Mouse (Mus musculus): ENCODE measurements around the gene Tia1.

Tia1 gene

DNA sequence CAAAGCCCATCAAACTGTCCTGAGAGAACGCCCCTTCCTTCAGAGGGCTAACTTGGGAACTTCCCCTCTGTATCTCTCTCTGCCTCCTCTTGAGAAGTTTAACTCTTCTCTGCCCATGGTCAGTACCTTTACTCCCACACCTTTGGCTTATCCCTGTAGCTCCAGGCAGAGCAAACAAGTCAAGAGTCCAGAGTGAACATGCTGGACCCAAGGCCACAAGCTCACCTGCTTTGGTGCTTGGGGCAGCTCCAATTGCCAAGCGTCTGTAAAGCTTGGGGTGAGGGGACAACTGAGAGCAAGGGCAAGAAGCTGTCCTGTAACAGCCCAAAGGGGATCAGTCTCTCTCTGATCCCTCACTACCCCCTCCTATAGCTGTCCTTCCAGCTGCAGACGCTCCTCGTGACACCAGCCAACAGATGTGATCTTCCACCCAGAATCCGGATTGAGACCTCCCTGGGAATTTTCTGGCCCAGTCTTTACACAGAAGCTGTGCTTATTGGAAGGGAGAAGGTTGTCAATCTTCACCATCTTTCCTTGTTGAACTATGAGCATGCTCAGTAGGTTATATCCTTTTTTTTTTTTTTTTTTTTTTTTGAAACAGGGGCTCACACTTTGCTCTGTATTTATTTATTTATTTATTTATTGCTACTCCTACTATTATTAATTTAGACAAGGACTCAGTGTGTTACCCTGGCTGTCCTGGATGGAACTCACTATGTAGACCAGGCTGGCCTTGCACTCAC lies 18.5 kb upstream of the Tia1 start:
- no peak for DNase-seq (ENCODE audit: low read depth in 2 of 2, low spot score in 2 of 2)

DNA sequence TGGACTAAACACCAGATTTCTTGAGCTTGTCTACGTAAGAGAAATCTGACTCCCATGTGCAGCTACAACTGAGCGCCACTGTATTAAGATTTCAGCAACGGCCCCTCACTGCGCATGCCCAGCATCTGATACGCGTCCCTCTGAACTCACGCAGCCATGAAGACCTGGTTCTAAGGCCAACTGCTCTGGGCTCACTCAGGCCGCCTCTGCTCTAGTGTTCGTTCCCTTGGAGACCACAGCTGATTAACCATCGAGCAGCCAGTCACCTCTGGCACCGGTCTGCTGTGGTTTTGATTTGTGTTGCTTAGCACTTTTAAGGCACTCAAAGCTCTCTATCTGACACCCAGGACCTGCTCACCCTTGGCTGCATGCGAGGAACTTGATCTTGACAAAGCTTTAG lies 16.7 kb upstream of the Tia1 start:
- DNase-seq (ENCODE audit: low read depth in 2 of 2, low spot score in 2 of 2): no peak

GRCm38 (mm10) chr6:86388461-86388860 lies 15.6 kb upstream of the Tia1 start:
- DNase-seq (ENCODE audit: low read depth in 2 of 2, low spot score in 2 of 2): no peak

- DNase-seq (ENCODE audit: low read depth in 2 of 2, low spot score in 2 of 2): no peak
Observed at GRCm38 (mm10) chr6:86391326-86391725, 12.7 kb upstream of the Tia1 start.

GRCm38 (mm10) chr6:86393187-86393586 lies 10.8 kb upstream of the Tia1 start:
- DNase-seq (ENCODE audit: low read depth in 2 of 2, low spot score in 2 of 2): no peak

DNA sequence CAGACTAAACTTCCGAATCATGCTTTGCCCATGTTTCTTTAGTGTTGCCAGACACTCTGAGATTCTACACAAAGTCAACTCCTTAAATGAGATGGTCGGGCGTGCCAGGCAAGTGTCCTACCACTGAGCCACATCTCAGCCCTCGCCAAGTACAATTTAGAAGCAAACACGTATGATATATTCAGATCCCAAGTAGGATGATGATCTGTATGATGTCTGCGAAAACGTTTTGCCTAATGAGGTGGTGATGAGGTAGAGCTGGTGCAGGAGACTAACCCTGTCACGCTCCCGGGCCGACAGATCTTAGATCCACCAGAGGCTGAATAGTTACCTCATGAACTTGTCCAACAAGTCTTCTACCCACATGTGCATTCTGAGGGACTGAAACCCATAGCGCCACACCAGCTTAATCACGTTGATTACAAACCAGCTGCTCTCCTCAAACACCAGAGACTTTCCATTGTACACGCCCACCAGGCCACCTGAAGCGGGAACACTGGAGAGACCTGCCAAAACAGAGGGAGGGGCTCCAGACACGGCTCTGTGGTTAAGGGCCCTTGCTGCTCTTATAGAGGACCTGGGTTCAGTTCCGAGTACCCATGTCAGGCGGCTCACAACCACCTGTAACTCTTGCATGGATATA lies 9.8 kb upstream of the Tia1 start:
- no peak for DNase-seq (ENCODE audit: low read depth in 2 of 2, low spot score in 2 of 2)

GRCm38 (mm10) chr6:86395021-86395420 lies 9.0 kb upstream of the Tia1 start:
- DNase-seq (ENCODE audit: low read depth in 2 of 2, low spot score in 2 of 2): no peak

- no peak for DNase-seq (ENCODE audit: low read depth in 2 of 2, low spot score in 2 of 2)
Observed at GRCm38 (mm10) chr6:86395969-86396368, 8.1 kb upstream of the Tia1 start.

DNA sequence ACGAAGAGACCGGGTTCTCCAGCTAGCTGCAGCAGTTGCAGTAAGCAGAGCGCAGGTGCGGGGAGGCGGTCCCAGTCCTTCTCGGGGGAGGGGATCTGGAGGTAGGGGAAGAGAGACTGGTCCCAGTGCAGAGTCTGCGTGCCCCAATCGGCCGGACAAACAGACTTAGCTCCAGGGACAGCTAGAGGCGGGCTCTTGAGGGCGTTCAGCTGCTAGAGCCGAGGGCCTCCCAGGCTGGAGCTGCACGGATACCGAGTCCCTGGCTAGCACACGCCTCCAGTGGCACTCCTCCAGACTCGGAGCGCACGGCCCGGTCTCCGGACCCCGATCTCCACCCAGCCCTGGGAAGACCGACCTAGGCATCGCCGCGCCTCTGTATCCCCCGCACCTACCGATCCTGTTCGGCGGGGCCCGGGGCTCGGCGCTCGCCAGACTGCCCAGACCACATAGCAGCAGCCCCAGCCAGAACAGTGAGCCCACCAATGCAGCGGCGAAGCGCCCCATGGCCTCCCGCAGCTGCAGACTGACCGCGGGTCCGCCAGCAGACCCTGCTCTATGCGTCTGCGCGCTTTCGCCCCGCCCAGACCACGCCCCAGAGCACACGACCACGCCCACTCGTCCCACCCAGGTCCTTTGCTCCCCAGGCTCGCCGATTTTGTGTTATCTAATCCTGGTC lies 7.3 kb upstream of the Tia1 start, which contains the start of gene Pcyox1:
Pcyox1 (minus strand) TSS at position 574 of the 676 bp plus-strand sequence.
- peak; percentile 50 to 75 for DNase-seq (ENCODE audit: low read depth in 2 of 2, low spot score in 2 of 2)

- DNase-seq (ENCODE audit: low read depth in 2 of 2, low spot score in 2 of 2): no peak
Observed at GRCm38 (mm10) chr6:86397257-86397980, 6.6 kb upstream of the Tia1 start.

- DNase-seq (ENCODE audit: low read depth in 2 of 2, low spot score in 2 of 2): no peak
Observed at GRCm38 (mm10) chr6:86398986-86399385, 5.0 kb upstream of the Tia1 start.

DNA sequence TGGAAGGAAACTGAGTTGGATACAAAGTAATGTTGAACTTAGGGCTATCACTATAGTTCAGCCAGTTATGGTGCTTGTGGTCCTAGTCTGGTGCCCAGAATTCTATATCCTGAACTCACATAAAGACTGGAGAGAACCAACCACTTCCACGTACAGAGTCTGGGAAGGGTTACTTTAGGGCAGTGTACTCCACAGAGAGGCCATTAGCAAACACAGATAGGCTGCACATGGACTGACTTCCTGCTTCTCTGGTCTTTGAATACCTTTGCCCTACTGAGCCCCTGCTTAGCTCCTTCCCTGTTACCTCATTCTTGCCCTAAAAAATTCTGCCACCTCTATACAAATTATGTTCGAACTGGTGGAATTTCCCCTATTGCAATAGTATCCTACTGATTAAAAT lies 4.0 kb upstream of the Tia1 start:
- no peak for DNase-seq (ENCODE audit: low read depth in 2 of 2, low spot score in 2 of 2)

DNA sequence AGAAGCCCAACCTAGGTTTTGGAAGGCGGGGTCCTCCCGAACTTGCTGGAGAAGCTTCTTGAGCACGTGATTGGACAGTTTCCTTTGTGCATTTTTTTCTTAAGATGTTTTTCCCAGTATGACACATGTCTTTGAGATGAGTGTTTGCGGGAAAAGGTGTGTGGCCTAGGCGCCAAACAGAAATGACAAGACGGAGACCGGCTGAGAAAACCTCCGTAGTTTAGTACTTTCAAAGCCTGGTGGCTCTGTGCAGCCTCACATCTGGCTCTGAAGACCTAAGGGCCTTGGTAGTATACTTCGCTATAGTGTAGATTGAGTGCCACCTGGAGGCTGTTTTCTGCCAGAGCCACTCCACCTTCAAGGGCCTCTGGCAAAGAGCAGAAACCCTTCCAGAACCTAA lies 3.0 kb upstream of the Tia1 start:
- DNase-seq (ENCODE audit: low read depth in 2 of 2, low spot score in 2 of 2): peak; percentile 79 to 83

- no peak for DNase-seq (ENCODE audit: low read depth in 2 of 2, low spot score in 2 of 2)
Observed at GRCm38 (mm10) chr6:86402681-86403607, 1.1 kb upstream of the Tia1 start.

GRCm38 (mm10) chr6:86403728-86404099 lies 305 bp upstream of the Tia1 start:
- peak; percentile 81 to 82 for DNase-seq (ENCODE audit: low read depth in 2 of 2, low spot score in 2 of 2)

DNA sequence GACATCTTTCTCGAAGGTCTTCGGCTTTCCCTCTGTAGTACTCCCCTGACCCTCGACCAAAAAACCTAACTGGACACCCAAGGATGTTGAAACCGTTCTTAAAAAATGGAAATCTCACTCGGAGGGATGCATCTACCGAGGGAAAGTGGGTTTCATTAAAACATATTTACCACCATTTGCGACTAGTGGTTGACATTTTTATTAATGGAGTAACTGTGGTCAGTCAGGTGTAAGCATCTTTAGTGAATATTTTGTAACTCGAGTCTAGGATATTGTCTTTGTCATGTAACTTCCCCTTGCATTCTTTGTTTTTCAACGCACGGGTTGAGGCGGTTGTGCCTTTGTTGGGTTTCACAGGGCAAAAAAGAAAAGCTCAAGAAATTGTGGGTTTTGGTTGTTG lies 977 bp downstream of the Tia1 start:
- peak in 1 of 2 experiments; percentile 4 for DNase-seq (ENCODE audit: low read depth in 2 of 2, low spot score in 2 of 2)

GRCm38 (mm10) chr6:86406306-86406705 lies 2.3 kb downstream of the Tia1 start:
- no peak for DNase-seq (ENCODE audit: low read depth in 2 of 2, low spot score in 2 of 2)

GRCm38 (mm10) chr6:86418711-86419110 lies 14.7 kb downstream of the Tia1 start:
- DNase-seq (ENCODE audit: low read depth in 2 of 2, low spot score in 2 of 2): no peak

- no peak for DNase-seq (ENCODE audit: low read depth in 2 of 2, low spot score in 2 of 2)
Observed at GRCm38 (mm10) chr6:86419239-86419638, 15.2 kb downstream of the Tia1 start.

DNA sequence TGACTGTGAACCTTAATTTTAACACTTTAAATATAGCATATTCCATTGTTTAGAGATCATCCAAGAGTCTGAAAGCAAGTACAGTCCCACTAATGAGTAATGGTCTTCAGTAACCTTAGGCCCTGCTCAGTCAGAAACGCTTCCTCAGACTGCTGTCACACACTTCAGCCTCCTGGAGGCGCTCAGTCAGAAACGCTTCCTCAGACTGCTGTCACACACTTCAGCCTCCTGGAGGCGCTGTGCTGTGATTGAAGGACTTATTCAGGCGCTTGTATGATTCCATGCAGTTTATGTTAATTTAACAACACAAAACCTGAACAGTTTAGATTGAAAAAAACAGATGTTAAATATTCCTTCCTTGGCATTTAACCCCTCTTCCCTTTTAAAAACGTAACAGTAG lies 16.5 kb downstream of the Tia1 start:
- DNase-seq (ENCODE audit: low read depth in 2 of 2, low spot score in 2 of 2): no peak

- no peak for DNase-seq (ENCODE audit: low read depth in 2 of 2, low spot score in 2 of 2)
Observed at GRCm38 (mm10) chr6:86426358-86426757, 22.3 kb downstream of the Tia1 start, which contains the start of gene Gm44790. Gm44790 (plus strand) TSS chr6:86426658.

Measured in CD8-positive naive resting alpha-beta T cell, adult 2 months (primary cell).